Mouse (Mus musculus) limb, embryonic 11.5 days (tissue): ENCODE measurements around the gene Arih2. TPM values are rescaled to one million over a fixed set of nuclear protein-coding genes. Genes with fewer than 3 reads are reported as not detected.
A peak's percentile ranks its signal among the peaks of the same experiment; 100 is the strongest.

Experiments
- microRNA counts: library from miRNA; unstranded; fragments of <30 nt; microRNA quantifications from one replicate; lab custom pipeline; 2016
- microRNA-seq: library from miRNA; unstranded; fragments of <30 nt; microRNA quantifications from one replicate; pipeline ENCODE4, GENCODE M21; 2016
- polyA plus RNA-seq: library from polyadenylated mRNA; unstranded; fragments of >200 nt; fragmentation: Nextera tagmentation; extraction: Ambion mirVana; gene quantifications from 2 replicates; pipeline ENCODE4 v1.2.1, GENCODE M21; 2014

The Arih2 gene
- polyA plus RNA-seq, 1 experiment from 2014 or later: 45.0 TPM

MicroRNA genes within 50 kb of the gene (microRNA counts, 519-probe panel; counts per million panel counts)
- microRNA mmu-miR-191 (lab: Ali Mortazavi, UCI) (3,800 counts per million, percentile 53 among the panel's probes with 10 or more counts), microRNA mmu-miR-425 (lab: Ali Mortazavi, UCI) (3,109 counts per million, percentile 38 among the panel's probes with 10 or more counts)

Small RNA genes within 50 kb of the gene (microRNA-seq; reads per million reads assigned to microRNA genes)
- gene Gm24083 (not detected), gene Gm26298 (not detected), gene Mir191 (not detected), gene Mir425 (2,040 reads per million, percentile 82 among the genes with 10 or more reads in this experiment)

Other genes starting within 250 kb of the Arih2 start
- gene Ccdc36, start 220.9 kb downstream of the Arih2 start, polyA plus RNA-seq: 1.3 and 1.5 TPM in 2 replicates
- not detected in 2 replicates for gene BC048562, start 212.9 kb downstream of the Arih2 start, polyA plus RNA-seq
- 46.0 and 55.5 TPM in 2 replicates for gene Ccdc71, start 188.9 kb downstream of the Arih2 start, polyA plus RNA-seq
- 13.6 and 17.2 TPM in 2 replicates for gene Klhdc8b, start 187.8 kb downstream of the Arih2 start, polyA plus RNA-seq
- 18.0 and 18.9 TPM in 2 replicates for gene Lamb2, start 169.7 kb downstream of the Arih2 start, polyA plus RNA-seq
- 73.6 and 81.7 TPM in 2 replicates for gene Usp19, start 158.8 kb downstream of the Arih2 start, polyA plus RNA-seq
- gene Qars, start 141.7 kb downstream of the Arih2 start, polyA plus RNA-seq: 126 and 138 TPM in 2 replicates
- gene Qrich1, start 132.6 kb downstream of the Arih2 start, polyA plus RNA-seq: 164 and 167 TPM in 2 replicates
- gene Impdh2, start 89.1 kb downstream of the Arih2 start, polyA plus RNA-seq: 237 and 247 TPM in 2 replicates
- gene Ndufaf3, start 82.0 kb downstream of the Arih2 start, polyA plus RNA-seq: 44.3 and 47.5 TPM in 2 replicates
- 183 and 195 TPM in 2 replicates for gene Dalrd3, start 79.5 kb downstream of the Arih2 start, polyA plus RNA-seq
- 152 and 167 TPM in 2 replicates for gene Wdr6, start 70.6 kb downstream of the Arih2 start, polyA plus RNA-seq
- 6.7 and 7.2 TPM in 2 replicates for gene P4htm, start 51.7 kb downstream of the Arih2 start, polyA plus RNA-seq
- 23.2 and 31.4 TPM in 2 replicates for gene Slc25a20, start 12.7 kb upstream of the Arih2 start, polyA plus RNA-seq
- 32.5 and 35.2 TPM in 2 replicates for gene Prkar2a, start 39.9 kb upstream of the Arih2 start, polyA plus RNA-seq
- gene Ip6k2, start 134.4 kb upstream of the Arih2 start, polyA plus RNA-seq: 129 and 136 TPM in 2 replicates
- gene Nckipsd, start 159.0 kb upstream of the Arih2 start, polyA plus RNA-seq: 13.9 and 15.7 TPM in 2 replicates
- gene Celsr3, start 176.9 kb upstream of the Arih2 start, polyA plus RNA-seq: 0.10 and 0.20 TPM in 2 replicates
- gene Slc26a6, start 203.9 kb upstream of the Arih2 start, polyA plus RNA-seq: 12.5 and 13.5 TPM in 2 replicates